Mouse (Mus musculus) limb, embryonic 14.5 days (tissue): ENCODE data around the gene Fbxo27. TPM values are rescaled to one million over a fixed set of nuclear protein-coding genes. Genes with fewer than 3 reads are reported as not detected.

Source experiments
- ATAC-seq: fragments of 200-750 bp; cut with Nextera tagmentation; 2 replicates; pipeline ENCODE4 v1.8.0; 2017; ENCODE audit warnings: low read depth, moderate number of reproducible peaks, moderate TSS enrichment; ENCODE audit not compliant: low FRiP score
- DNase-seq: peaks from one replicate; pipeline ENCODE4 v3.0.0-alpha.2; 2015; ENCODE audit warnings: low spot score
- H3K27ac ChIP-seq: fragments of 300-500 bp; sonication (generic); replicated peaks from 2 replicates; pipeline ENCODE4 v1.5.1; 2014; ENCODE audit warnings: low read depth, mild to moderate bottlenecking, low read length, moderate library complexity, mixed read lengths
- H3K27me3 ChIP-seq: fragments of 300-500 bp; sonication (generic); 2 replicates; pipeline ENCODE4 v1.6.1; 2014; ENCODE audit warnings: low read length, mixed read lengths; ENCODE audit not compliant: control insufficient read depth, insufficient read depth
- H3K36me3 ChIP-seq: fragments of 300-500 bp; sonication (generic); 2 replicates; pipeline ENCODE4 v1.6.1; 2014; ENCODE audit warnings: mild to moderate bottlenecking, low read length, moderate library complexity, mixed read lengths; ENCODE audit not compliant: control insufficient read depth, insufficient read depth
- H3K4me1 ChIP-seq: fragments of 300-500 bp; sonication (generic); 2 replicates; pipeline ENCODE4 v1.6.1; 2014; ENCODE audit warnings: antibody characterized with exemption, low read length, mixed read lengths; ENCODE audit not compliant: control insufficient read depth, insufficient read depth
- H3K4me2 ChIP-seq: fragments of 300-500 bp; sonication (generic); replicated peaks from 2 replicates; pipeline ENCODE4 v1.6.1; 2014; ENCODE audit warnings: low read depth, mild to moderate bottlenecking, low read length, moderate library complexity; ENCODE audit not compliant: severe bottlenecking
- H3K4me3 ChIP-seq: fragments of 300-500 bp; sonication (generic); replicated peaks from 2 replicates; pipeline ENCODE4 v1.5.1; 2014; ENCODE audit warnings: low read length
- H3K9ac ChIP-seq: fragments of 300-500 bp; sonication (generic); 2 replicates; pipeline ENCODE4 v1.6.1; 2014; ENCODE audit warnings: mild to moderate bottlenecking, low read depth, low read length, moderate library complexity; ENCODE audit not compliant: severe bottlenecking
- H3K9me3 ChIP-seq: fragments of 300-500 bp; sonication (generic); 2 replicates; pipeline ENCODE4 v1.6.1; 2016; ENCODE audit warnings: low read length; ENCODE audit not compliant: control insufficient read depth
- POLR2A ChIP-seq: fragments of 200-500 bp; IDR thresholded peaks from 2 replicates; pipeline ENCODE4 v1.8.0; 2012; ENCODE audit warnings: inconsistent platforms, mild to moderate bottlenecking, moderate library complexity, borderline replicate concordance; ENCODE audit not compliant: insufficient read depth, insufficient read length; ENCODE audit errors: extremely low read depth
- whole genome bisulfite sequencing: fragments of 180-500 bp; shearing (Covaris S2); extraction: QIAGEN DNeasy Blood & Tissue Kit; methylation state at CpG from one replicate; pipeline ENCODE4 v1.1.7; 2014; 5-methylcytosine and 5-hydroxymethylcytosine counted together
- polyA plus RNA-seq, 2 experiments: library from polyadenylated mRNA; depleted of rRNA in 1 of 2; stranded (reverse) in 1 of 2; unstranded in 1 of 2; fragments of >200 nt; fragmentation: Nextera tagmentation in 1 of 2; extraction: Ambion mirVana in 1 of 2; gene quantifications; 2 replicates each; pipeline versions ENCODE4 v1.2.1 to v1.2.3; 2012 to 2014

The Fbxo27 gene
- polyA plus RNA-seq (2012; rRNA removed), result 19.5 and 24.0 TPM in 2 replicates
- 7.4 and 9.0 TPM in 2 replicates for polyA plus RNA-seq (2014; fragmentation: Nextera tagmentation; extraction: Ambion mirVana)

GRCm38 (mm10) chr7:28692545-28693320 is at the start of gene Fbxo27:
Fbxo27 (plus strand) TSS chr7:28692849.
- H3K9ac ChIP-seq, result peak within 1 kb of the TSS; percentile 53
- peak within 1 kb of the TSS; percentile 44 for H3K4me3 ChIP-seq
- H3K36me3 ChIP-seq, result no peaks in the 10 kb centered on the region
- WGBS, result 38% methylated on average over 27 of the region's 30 CpGs
- no peak for TF ChIP-seq POLR2A
- no peaks in the 10 kb centered on the region for H3K27me3 ChIP-seq
- ATAC-seq (peak; percentile 18; the same call in 1 of the 2 replicates), DNase-seq (no peak)
- no peaks in the 10 kb centered on the region for H3K9me3 ChIP-seq
- peaks cover 3% of the 10 kb centered on the region; the same call in 1 of the 2 replicates for H3K4me1 ChIP-seq
- no peak within 1 kb of the TSS for H3K27ac ChIP-seq
- H3K4me2 ChIP-seq, result peak within 1 kb of the TSS; percentile 68

GRCm38 (mm10) chr7:28645366-28645765 is 47.3 kb upstream of the Fbxo27 start:
- no peak overlapping the region for H3K4me2 ChIP-seq
- no peaks in the 10 kb centered on the region for H3K9me3 ChIP-seq
- H3K36me3 ChIP-seq, result no peaks in the 10 kb centered on the region
- H3K4me3 ChIP-seq, result no peak overlapping the region
- H3K27ac ChIP-seq, result no peak overlapping the region
- no peak overlapping the region for H3K9ac ChIP-seq
- ATAC-seq (no peak), DNase-seq (no peak)
- no peak for TF ChIP-seq POLR2A
- H3K27me3 ChIP-seq, result no peaks in the 10 kb centered on the region
- WGBS, result 54% methylated on average over 6 of the region's 6 CpGs
- no peaks in the 10 kb centered on the region for H3K4me1 ChIP-seq

- no peak overlapping the region for H3K4me3 ChIP-seq
- H3K36me3 ChIP-seq, result no peaks in the 10 kb centered on the region
- H3K4me2 ChIP-seq, result no peak overlapping the region
- ATAC-seq (no peak), DNase-seq (no peak)
- no peaks in the 10 kb centered on the region for H3K27me3 ChIP-seq
- no peak for TF ChIP-seq POLR2A
- no peaks in the 10 kb centered on the region for H3K4me1 ChIP-seq
- WGBS, result 72% methylated on average over 2 of the region's 2 CpGs
- H3K9ac ChIP-seq, result no peak overlapping the region
- H3K9me3 ChIP-seq, result no peaks in the 10 kb centered on the region
- H3K27ac ChIP-seq, result no peak overlapping the region
These were observed 46.6 kb upstream of the Fbxo27 start for GRCm38 (mm10) chr7:28645947-28646475.

GRCm38 (mm10) chr7:28647016-28647415 is 45.6 kb upstream of the Fbxo27 start:
- ATAC-seq, result no peak
- Histone ChIP-seq H3K36me3 (no peaks in the 10 kb centered on the region), H3K27me3 (no peaks in the 10 kb centered on the region), H3K9me3 (no peaks in the 10 kb centered on the region), H3K9ac (no peak overlapping the region), H3K4me2 (no peak overlapping the region), H3K27ac (no peak overlapping the region), H3K4me3 (no peak overlapping the region), H3K4me1 (no peaks in the 10 kb centered on the region)
- WGBS, result 45% methylated on average over 7 of the region's 7 CpGs
- TF ChIP-seq POLR2A, result no peak
- no peak for DNase-seq

GRCm38 (mm10) chr7:28651157-28651556 is 41.5 kb upstream of the Fbxo27 start:
- TF ChIP-seq POLR2A, result no peak
- H3K4me3 ChIP-seq, result no peak overlapping the region
- H3K9ac ChIP-seq, result no peak overlapping the region
- no peaks in the 10 kb centered on the region for H3K27me3 ChIP-seq
- no peak overlapping the region for H3K27ac ChIP-seq
- no peak overlapping the region for H3K4me2 ChIP-seq
- ATAC-seq (no peak), DNase-seq (no peak)
- WGBS, result 90% methylated on average over 2 of the region's 2 CpGs
- H3K4me1 ChIP-seq, result no peaks in the 10 kb centered on the region
- H3K36me3 ChIP-seq, result no peaks in the 10 kb centered on the region
- H3K9me3 ChIP-seq, result no peaks in the 10 kb centered on the region
